Mouse (Mus musculus) liver, postnatal 0 days (tissue): ENCODE results near the gene Srd5a2.

Experiments used
- CTCF ChIP-seq: sonication (generic); IDR thresholded peaks from 2 replicates; pipeline ENCODE4 v1.5.1; 2016; ENCODE audit warnings: antibody characterized with exemption, low read depth
- EP300 ChIP-seq: IDR thresholded peaks from 2 replicates; pipeline ENCODE4 v1.6.1; 2016; ENCODE audit warnings: antibody characterized with exemption, low read depth, mild to moderate bottlenecking

GRCm38 (mm10) chr17:74083370-74083769 is 35.7 kb upstream of the Srd5a2 start:
- TF ChIP-seq CTCF: no peak
- no peak for TF ChIP-seq EP300
